Mouse (Mus musculus): ENCODE results near the gene Ifih1.

DNA sequence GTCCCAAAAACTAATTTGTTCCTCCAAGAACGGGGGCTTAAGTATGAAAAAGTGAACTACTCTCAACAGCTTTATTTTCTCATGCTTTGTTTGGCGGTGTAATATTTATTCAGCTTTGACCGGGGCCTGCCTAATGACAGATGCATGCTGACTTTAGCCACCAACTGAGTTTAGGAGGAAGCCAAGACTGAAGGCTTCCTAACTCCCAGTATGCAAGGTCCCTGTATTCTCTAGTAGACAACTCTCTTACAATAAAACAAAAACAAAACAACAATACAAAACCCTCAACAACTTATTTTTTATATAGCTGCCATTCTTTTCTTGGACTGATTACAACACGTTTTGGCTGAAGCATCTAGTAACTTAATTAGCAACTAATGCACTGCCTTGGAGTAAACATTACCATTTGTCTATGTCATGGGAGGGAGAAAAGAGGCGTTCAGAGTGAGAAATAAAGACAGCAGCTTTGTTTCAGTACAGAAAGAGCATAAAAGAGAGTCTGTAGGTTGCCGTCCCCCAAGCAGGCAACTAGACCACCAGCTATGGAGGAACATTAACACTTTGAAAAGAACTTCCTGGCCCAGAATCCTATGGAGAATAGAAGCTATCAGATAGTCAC, 725 bp upstream of the Ifih1 start:
- no peak for TF ChIP-seq CTCF (IDR thresholded peaks at IDR 0.05; ENCODE audit: borderline replicate concordance, insufficient read depth, low read length)
- no peak for TF ChIP-seq POLR2A (IDR thresholded peaks at IDR 0.05; ENCODE audit: low read depth, low read length)

Data from embryonic fibroblast, embryonic 13.5 days (primary cell).